In genomic region chr15:10486365-10486839, GRCm38 (mm10) we compare ENCODE assay signal across 8 mouse cellular contexts. TPM values are rescaled to one million over a fixed set of nuclear protein-coding genes. Genes with fewer than 3 reads are reported as not detected.
DNase-seq lines count a peak whose midpoint lies in the region; ATAC-seq and TF ChIP-seq lines count a peak whose summit lies in the region.

No protein-coding gene starts in this region.

- peak overlapping the region; percentile 64 for H3ac ChIP-seq in myocyte (ENCODE audit: control insufficient read depth, insufficient read length)

- peak overlapping the region; percentile 94 for H3K27ac ChIP-seq in embryonic facial prominence, embryonic 10.5 days (replicated peaks)
- H3K27ac ChIP-seq in intestine, embryonic 15.5 days = peak overlapping the region; percentile 71

- H3K36me3 ChIP-seq in embryonic facial prominence, embryonic 10.5 days (replicated peaks) = peaks cover 55% of the 10 kb centered on the region
- 0 out of 2 replicates have a peak, but pooled peaks cover 12% of the 10 kb centered on the region for H3K36me3 ChIP-seq in intestine, embryonic 15.5 days
- peaks cover 18% of the 10 kb centered on the region for H3K36me3 ChIP-seq in myocyte (ENCODE audit: control insufficient read depth, insufficient read depth)

- no peak for TF ChIP-seq POLR2A in myocyte (IDR thresholded peaks at IDR 0.05; ENCODE audit: insufficient read length, low read depth)

- WGBS in embryonic facial prominence, embryonic 10.5 days = 2% methylated on average over 18 of the region's 18 CpGs
- WGBS in intestine, embryonic 15.5 days = 1% methylated on average over 18 of the region's 18 CpGs

- peaks cover 22% of the 10 kb centered on the region for H3K4me1 ChIP-seq in embryonic facial prominence, embryonic 10.5 days
- H3K4me1 ChIP-seq in intestine, embryonic 15.5 days (replicated peaks) = no peaks in the 10 kb centered on the region

- H3K27me3 ChIP-seq in embryonic facial prominence, embryonic 10.5 days (replicated peaks; ENCODE audit: low read depth, poor library complexity, severe bottlenecking) = no peaks in the 10 kb centered on the region
- no peaks in the 10 kb centered on the region for H3K27me3 ChIP-seq in intestine, embryonic 15.5 days (replicated peaks)
- H3K27me3 ChIP-seq in myocyte (ENCODE audit: control insufficient read depth, insufficient read depth, insufficient read length) = no peaks in the 10 kb centered on the region

- DNase-seq in layer of hippocampus, adult 9-11 months = peak; percentile 14
- no peak for DNase-seq in layer of hippocampus, adult 18-20 months (ENCODE audit: low spot score in 2 of 2)
- DNase-seq in embryonic facial prominence, embryonic 10.5 days (ENCODE audit: low spot score) = no peak
- no peak for DNase-seq in embryo, embryonic 10 days (ENCODE audit: low spot score)
- DNase-seq in kidney, postnatal 14 days = no peak
- DNase-seq in thymus, postnatal 14 days = no peak

- H3K9ac ChIP-seq in intestine, embryonic 15.5 days = peak overlapping the region; percentile 73

- no peaks in the 10 kb centered on the region for H3K9me3 ChIP-seq in embryonic facial prominence, embryonic 10.5 days
- no peaks in the 10 kb centered on the region for H3K9me3 ChIP-seq in intestine, embryonic 15.5 days

- peak overlapping the region; percentile 84 for H3K4me3 ChIP-seq in embryonic facial prominence, embryonic 10.5 days
- H3K4me3 ChIP-seq in intestine, embryonic 15.5 days (replicated peaks) = peak overlapping the region; percentile 71
- peak overlapping the region; percentile 93 for H3K4me3 ChIP-seq in myocyte

- H3K79me2 ChIP-seq in myocyte (ENCODE audit: control insufficient read depth, insufficient read depth) = peaks cover 52% of the 10 kb centered on the region

- H3K4me2 ChIP-seq in intestine, embryonic 15.5 days (replicated peaks) = peak overlapping the region; percentile 72
- H3K4me2 ChIP-seq in myocyte (ENCODE audit: low read depth) = peak overlapping the region; percentile 83

- peak; percentile 64 for ATAC-seq in intestine, embryonic 15.5 days

TF ChIP-seq in myocyte, 11 proteins besides CTCF, POLR2A, EP300 and RAD21:
- no peak for TF ChIP-seq REST (IDR thresholded peaks at IDR 0.05; ENCODE audit: insufficient read depth, insufficient read length)
- TF ChIP-seq E2F4 (IDR thresholded peaks at IDR 0.05; ENCODE audit: insufficient read depth) = no peak
- peak; percentile 60 for TF ChIP-seq MAX (IDR thresholded peaks at IDR 0.05; ENCODE audit: low read depth)
TF ChIP-seq in myocyte: peak in this region for 1.

RNA-seq across cellular contexts. Expression of gene Rad1, which starts 0.6 kb away (rescaled TPM):
- 10 to 100 TPM; 12.5 to 14.5 TPM for total RNA-seq in layer of hippocampus, adult 18-20 months (2021)
- polyA plus RNA-seq in embryonic facial prominence, embryonic 10.5 days (2016; fragmentation: Nextera tagmentation; extraction: Ambion mirVana) = 53.9 and 58.2 TPM in 2 replicates
- polyA plus RNA-seq in intestine, embryonic 15.5 days (2015; fragmentation: Nextera tagmentation; extraction: Ambion mirVana) = 25.6 and 26.6 TPM in 2 replicates
- 16.6 TPM for polyA plus RNA-seq in myocyte (2012; fragmentation: generic; extraction: Trizol)

RNA-seq across cellular contexts. Expression of gene Brix1, which starts 0.7 kb away (rescaled TPM):
- total RNA-seq in layer of hippocampus, adult 18-20 months (2021) = 10 to 100 TPM; 18.1 to 26.6 TPM
- polyA plus RNA-seq in embryonic facial prominence, embryonic 10.5 days (2016; fragmentation: Nextera tagmentation; extraction: Ambion mirVana) = 134 and 138 TPM in 2 replicates
- polyA plus RNA-seq in intestine, embryonic 15.5 days (2015; fragmentation: Nextera tagmentation; extraction: Ambion mirVana) = 94.7 and 127 TPM in 2 replicates
- polyA plus RNA-seq in myocyte (2012; fragmentation: generic; extraction: Trizol) = 23.4 TPM

RNA-seq across cellular contexts. Expression of gene Dnajc21, which starts 16.1 kb away (rescaled TPM):
- 10 to 100 TPM; 23.7 to 26.3 TPM for total RNA-seq in layer of hippocampus, adult 18-20 months (2021)
- polyA plus RNA-seq in embryonic facial prominence, embryonic 10.5 days (2016; fragmentation: Nextera tagmentation; extraction: Ambion mirVana) = 11.6 and 13.0 TPM in 2 replicates
- polyA plus RNA-seq in intestine, embryonic 15.5 days (2015; fragmentation: Nextera tagmentation; extraction: Ambion mirVana) = 11.4 and 13.3 TPM in 2 replicates
- polyA plus RNA-seq in myocyte (2012; fragmentation: generic; extraction: Trizol) = 16.6 TPM
